Mouse (Mus musculus) left cerebral cortex, postnatal 25 days (tissue): Measurements from ENCODE around the gene Spag6. TPM values are rescaled to one million over a fixed set of nuclear protein-coding genes. Genes with fewer than 3 reads are reported as not detected.

Source experiments
- DNase-seq, 2 experiments: peaks; one replicate each; pipeline ENCODE4 v3.0.0; 2022; ENCODE audit warnings: low spot score in 2 of 2, mixed read lengths in 1 of 2
- intact Hi-C: fragments of 180-260 bp; cut with DNase I; formaldehyde crosslinking; loops from one replicate; pipeline ENCODE4 v1.15.1; 2025
- total RNA-seq, 2 experiments: library from RNA; stranded (reverse); gene quantifications; 2 replicates each; pipeline ENCODE4 v1.2.3; 2021

Spag6 gene
- total RNA-seq, 2 experiments from 2014 or later = 5.4 to 6.0 TPM

- intact Hi-C loops = no loop called here
- DNase-seq = no peak
These were observed 7.4 kb upstream of the Spag6 start for GRCm38 (mm10) chr2:18686386-18686785.

- intact Hi-C loops = no loop called here
- no peak for DNase-seq
These were observed 6.9 kb upstream of the Spag6 start for GRCm38 (mm10) chr2:18686826-18687519.

- intact Hi-C loops = no loop called here
- DNase-seq = no peak
These were observed 6.1 kb upstream of the Spag6 start for GRCm38 (mm10) chr2:18687671-18688170.

- no peak for DNase-seq
- intact Hi-C loops = no loop called here
These were observed 5.5 kb upstream of the Spag6 start for GRCm38 (mm10) chr2:18688286-18688685.

DNA sequence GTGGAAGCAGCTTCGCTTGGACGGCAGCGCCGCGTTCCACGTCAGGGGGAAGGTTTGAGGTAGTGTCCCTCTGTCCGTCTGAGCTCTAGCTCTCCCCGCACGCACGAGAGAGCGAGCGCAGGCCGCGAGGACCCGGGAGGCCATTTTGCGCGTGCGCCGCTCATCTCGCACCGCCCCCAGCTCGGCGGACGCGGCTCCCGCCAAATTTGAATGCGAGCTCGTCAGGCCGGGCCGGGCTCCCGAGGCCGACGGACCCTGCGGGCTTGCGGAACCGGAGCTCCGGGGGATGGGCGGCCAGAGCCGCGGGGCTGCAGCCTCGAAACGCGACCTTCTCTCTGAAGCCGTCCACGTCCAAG lies 5.1 kb upstream of the Spag6 start:
- intact Hi-C loops = no loop called here

GRCm38 (mm10) chr2:18689064-18689921 lies 4.5 kb upstream of the Spag6 start:
- intact Hi-C loops = no loop called here
- DNase-seq = peak in 1 of 2 experiments; percentile 49

More for the DNA sequence above, 5.1 kb upstream of the Spag6 start:
- peak in 1 of 2 experiments; percentile 31 for DNase-seq

GRCm38 (mm10) chr2:18690055-18690691 lies 3.7 kb upstream of the Spag6 start:
- peak; percentile 75 to 78 for DNase-seq
- intact Hi-C loops = loop anchor here (2.0 to 10.0 kb wide), 7 partner anchors 13 to 663 kb away; partner anchors contain the start of genes Bmi1, Dnajc1 and Skida1

DNA sequence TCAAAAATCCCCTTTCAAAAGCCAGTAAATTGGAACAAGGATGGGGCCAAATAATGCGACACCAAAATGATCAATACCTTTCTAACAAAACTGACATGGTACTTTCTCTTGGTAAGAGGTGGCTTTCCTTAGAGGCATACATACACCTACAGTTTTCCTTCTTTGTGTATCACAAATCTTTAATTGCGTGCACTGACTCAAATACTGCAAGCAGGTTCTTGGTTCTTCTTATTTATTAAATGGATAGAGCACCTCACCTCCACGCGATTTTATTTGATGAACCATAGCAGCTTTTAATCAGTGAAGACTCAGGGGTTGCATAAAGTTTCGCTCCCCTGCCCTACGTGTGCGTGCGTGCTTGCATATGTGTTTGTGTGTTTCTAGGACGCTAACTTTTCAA lies 3.1 kb upstream of the Spag6 start:
- no peak for DNase-seq

GRCm38 (mm10) chr2:18692031-18692430 lies 1.8 kb upstream of the Spag6 start:
- intact Hi-C loops = loop anchor here (5.0 to 10.0 kb wide), 6 partner anchors 110 to 665 kb away; partner anchors contain the start of genes Dnajc1 and Skida1
- no peak for DNase-seq

More for the DNA sequence above, 3.1 kb upstream of the Spag6 start:
- intact Hi-C loops = loop anchor here (2.0 to 10.0 kb wide), 7 partner anchors 14 to 663 kb away; partner anchors contain the start of genes Bmi1, Dnajc1 and Skida1

GRCm38 (mm10) chr2:18692548-18692947 lies 1.3 kb upstream of the Spag6 start:
- intact Hi-C loops = loop anchor here (5.0 to 10.0 kb wide), 6 partner anchors 110 to 665 kb away; partner anchors contain the start of genes Dnajc1 and Skida1
- no peak for DNase-seq

GRCm38 (mm10) chr2:18693491-18693870 lies 351 bp upstream of the Spag6 start:
- no peak for DNase-seq
- intact Hi-C loops = loop anchor here (5.0 to 10.0 kb wide), 6 partner anchors 109 to 666 kb away; partner anchors contain the start of genes Dnajc1 and Skida1

GRCm38 (mm10) chr2:18694611-18694950 lies 749 bp downstream of the Spag6 start:
- intact Hi-C loops = loop anchor here (2.0 to 10.0 kb wide), 7 partner anchors 72 to 667 kb away; partner anchors contain the start of genes Dnajc1 and Skida1
- no peak for DNase-seq

GRCm38 (mm10) chr2:18695163-18695562 lies 1.3 kb downstream of the Spag6 start:
- no peak for DNase-seq
- intact Hi-C loops = loop anchor here (2.0 to 10.0 kb wide), 2 partner anchors 72 to 650 kb away; no protein-coding TSS in a partner anchor

GRCm38 (mm10) chr2:18695629-18696150 lies 1.9 kb downstream of the Spag6 start:
- no peak for DNase-seq
- intact Hi-C loops = loop anchor here (2.0 to 10.0 kb wide), 2 partner anchors 71 to 649 kb away; no protein-coding TSS in a partner anchor

DNA sequence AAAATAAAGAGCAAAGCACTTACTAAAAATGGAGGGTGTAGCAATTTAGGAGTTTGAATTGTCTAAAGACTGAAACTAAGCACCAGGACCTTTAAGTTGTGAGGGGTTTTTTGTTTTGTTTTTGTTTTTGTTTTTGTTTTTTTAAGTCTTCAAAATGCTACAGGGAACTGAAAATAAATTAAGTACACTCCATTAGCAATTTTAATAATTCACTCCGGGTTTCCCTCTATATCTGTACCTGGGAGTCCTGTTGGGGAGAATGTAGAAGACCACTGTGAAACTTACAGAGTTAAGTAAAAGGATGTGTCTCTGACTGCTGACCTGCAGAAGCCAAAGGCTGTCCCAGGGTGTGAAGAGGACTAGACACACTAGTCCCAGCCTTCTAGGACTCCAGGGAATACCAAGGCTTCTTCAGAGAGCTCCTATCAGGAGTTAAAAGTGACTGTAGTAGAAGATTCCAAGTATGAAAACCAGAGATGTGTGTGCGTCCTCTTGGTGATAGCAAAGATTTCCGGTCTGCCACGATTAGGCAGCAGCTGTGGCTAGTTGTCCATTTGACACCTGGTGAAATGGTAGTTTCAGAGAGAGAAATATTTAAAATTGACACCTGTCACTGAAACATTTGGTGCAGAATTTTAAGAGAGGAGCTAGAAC lies 3.9 kb downstream of the Spag6 start:
- intact Hi-C loops = loop anchor here (10.0 kb wide), 1 partner anchor 647 kb away; no protein-coding TSS in a partner anchor
- no peak for DNase-seq

DNA sequence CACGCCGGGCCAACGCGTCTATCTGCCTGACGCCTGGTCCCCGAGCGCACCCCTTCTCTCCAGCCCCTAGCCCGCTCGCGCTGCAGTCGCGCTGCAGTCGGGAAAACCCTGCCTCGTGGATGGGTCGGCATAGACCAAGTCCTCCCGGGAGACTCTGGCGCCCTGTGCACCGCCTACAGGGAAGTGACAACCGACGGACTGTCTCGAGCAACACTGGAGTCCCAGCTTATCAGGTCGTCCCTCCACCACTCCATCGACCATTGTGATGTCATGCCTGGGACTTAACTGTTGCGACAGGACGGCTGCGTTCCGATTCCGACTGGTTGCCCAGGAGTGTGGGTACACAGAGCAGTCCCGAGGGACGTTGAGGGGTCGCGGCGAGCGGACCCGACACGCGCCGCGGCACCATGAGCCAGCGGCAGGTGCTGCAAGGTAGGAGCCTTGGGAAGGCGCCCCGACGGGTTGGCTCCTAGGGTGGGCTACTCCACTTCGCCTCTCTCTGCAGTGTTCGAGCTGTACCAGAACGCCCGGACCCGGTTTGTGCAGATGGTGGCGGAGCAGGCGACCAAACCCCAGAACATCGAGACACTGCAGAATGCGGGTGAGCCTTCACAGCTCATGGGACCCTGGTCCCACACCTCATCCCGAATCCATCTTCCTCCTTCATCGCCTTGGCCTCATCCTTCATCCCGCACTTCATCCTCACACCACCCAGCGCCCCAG lies 5.0 kb downstream of the Spag6 start:
- intact Hi-C loops = loop anchor here (10.0 kb wide), 1 partner anchor 646 kb away; no protein-coding TSS in a partner anchor

GRCm38 (mm10) chr2:18699401-18699990 lies 5.7 kb downstream of the Spag6 start:
- DNase-seq = no peak
- intact Hi-C loops = loop anchor here (10.0 kb wide), 1 partner anchor 645 kb away; no protein-coding TSS in a partner anchor

More for the DNA sequence above, 5.0 kb downstream of the Spag6 start:
- no peak for DNase-seq

GRCm38 (mm10) chr2:18710356-18710755 lies 16.5 kb downstream of the Spag6 start:
- intact Hi-C loops = no loop called here
- DNase-seq = peak in 1 of 2 experiments; percentile 56
